Mouse (Mus musculus) erythroid progenitor cell, adult 5-6 weeks (primary cell): ENCODE results near the gene Itpa. TPM values are rescaled to one million over a fixed set of nuclear protein-coding genes. Genes with fewer than 3 reads are reported as not detected.
"Not testable (repeated sequence)": the region's sequence is repeated elsewhere in the genome, so short reads cannot be mapped to it uniquely, and the experiment has no call there.

ENCODE experiments used
- ATAC-seq: replicated peaks from 2 replicates; pipeline ENCODE4 v1.8.0; 2016; ENCODE audit warnings: moderate number of reproducible peaks, mild to moderate bottlenecking, moderate TSS enrichment, inconsistent platforms; ENCODE audit not compliant: poor library complexity, low FRiP score, severe bottlenecking
- total RNA-seq, 2 experiments: library from RNA; stranded (forward) in 1 of 2; stranded (reverse) in 1 of 2; fragments of 150-400 nt in 1 of 2; fragments of 186-747, 209-891 nt in 1 of 2; gene quantifications; 2 replicates each; pipeline versions ENCODE4 v1.2.3 to v1.2.4; 2015 to 2017; ENCODE audit warnings: low replicate concordance in 2 of 2

Gene Itpa
- total RNA-seq (2015; ENCODE audit: low replicate concordance) = 20.2 and 23.9 TPM in 2 replicates
- total RNA-seq (2017; ENCODE audit: low replicate concordance) = 43.3 and 56.7 TPM in 2 replicates

GRCm38 (mm10) chr2:130667559-130667958 lies at the start of gene Itpa:
TSS of gene Itpa (plus strand) at chr2:130667610.
- ATAC-seq = peak; percentile 86

GRCm38 (mm10) chr2:130618972-130619371 lies 48.4 kb upstream of the Itpa start:
- ATAC-seq = no peak

- ATAC-seq = no peak
Observed at GRCm38 (mm10) chr2:130628424-130628823, 39.0 kb upstream of the Itpa start.

GRCm38 (mm10) chr2:130629080-130629838 lies 38.2 kb upstream of the Itpa start:
- ATAC-seq = peak; percentile 64

GRCm38 (mm10) chr2:130629839-130630203 lies 37.6 kb upstream of the Itpa start, which contains the start of the genes Fastkd5 and Ubox5:
TSS of gene Fastkd5 (minus strand) at chr2:130630027.
TSS of gene Ubox5 (minus strand) at chr2:130630038.
- ATAC-seq = peak; percentile 91

- no peak for ATAC-seq
Observed at GRCm38 (mm10) chr2:130632416-130632815, 35.0 kb upstream of the Itpa start.

GRCm38 (mm10) chr2:130632887-130633675 lies 34.3 kb upstream of the Itpa start:
- no peak for ATAC-seq

GRCm38 (mm10) chr2:130634006-130634738 lies 33.2 kb upstream of the Itpa start:
- ATAC-seq = no peak

- ATAC-seq = 0 out of 2 replicates have a peak, but pooled peaks have one; percentile 21
Observed at GRCm38 (mm10) chr2:130634739-130635411, 32.5 kb upstream of the Itpa start.

GRCm38 (mm10) chr2:130635847-130636246 lies 31.6 kb upstream of the Itpa start:
- ATAC-seq = peak; percentile 47; the same call in 1 of the 2 replicates

GRCm38 (mm10) chr2:130638101-130638611 lies 29.3 kb upstream of the Itpa start:
- ATAC-seq = no peak

- no peak for ATAC-seq
Observed at GRCm38 (mm10) chr2:130639276-130639675, 28.1 kb upstream of the Itpa start.

- ATAC-seq = no peak
Observed at GRCm38 (mm10) chr2:130641351-130642025, 25.9 kb upstream of the Itpa start.

- ATAC-seq = no peak
Observed at GRCm38 (mm10) chr2:130642197-130642660, 25.2 kb upstream of the Itpa start.

- ATAC-seq = peak; percentile 96
Observed at GRCm38 (mm10) chr2:130642684-130643369, 24.6 kb upstream of the Itpa start, which contains the start of gene Lzts3. TSS of gene Lzts3 (minus strand) at chr2:130642803.

GRCm38 (mm10) chr2:130645198-130645597 lies 22.2 kb upstream of the Itpa start:
- no peak for ATAC-seq

GRCm38 (mm10) chr2:130649028-130649427 lies 18.4 kb upstream of the Itpa start:
- ATAC-seq = not testable (repeated sequence)

- ATAC-seq = no peak
Observed at GRCm38 (mm10) chr2:130653303-130653702, 14.1 kb upstream of the Itpa start.
